Mouse (Mus musculus) spleen, postnatal 4 days (tissue): Measurements from ENCODE around the gene Olfr318.
"Not testable (repeated sequence)": the region's sequence is repeated elsewhere in the genome, so short reads cannot be mapped to it uniquely, and the experiment has no call there.

Experiments used
- DNase-seq, 2 experiments: peaks; one replicate each; pipeline ENCODE4 v3.0.0; 2022; ENCODE audit warnings: low spot score in 2 of 2

Olfr318 gene

DNA sequence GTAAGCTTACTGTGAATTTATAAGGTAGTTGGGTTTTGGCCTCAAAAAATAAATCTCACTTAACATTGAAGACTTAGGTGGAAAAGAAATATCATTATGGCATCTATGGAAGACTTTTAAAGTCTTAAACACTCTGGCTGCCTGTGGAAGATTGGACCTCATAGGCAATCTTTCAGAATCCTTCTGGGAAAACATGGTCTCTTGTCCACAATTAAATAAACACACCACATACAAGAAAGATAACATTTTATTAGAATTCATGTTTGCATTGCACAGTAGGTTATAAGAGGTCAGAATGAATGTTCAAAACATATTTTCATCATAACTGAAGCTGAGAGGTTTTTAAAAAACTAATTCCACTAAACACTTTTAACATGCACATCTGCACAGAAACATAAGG lies at the start of gene Olfr318:
Gene Olfr318, minus strand, starts transcription at position 101 of the 400 bp plus-strand sequence.
- no peak for DNase-seq

DNA sequence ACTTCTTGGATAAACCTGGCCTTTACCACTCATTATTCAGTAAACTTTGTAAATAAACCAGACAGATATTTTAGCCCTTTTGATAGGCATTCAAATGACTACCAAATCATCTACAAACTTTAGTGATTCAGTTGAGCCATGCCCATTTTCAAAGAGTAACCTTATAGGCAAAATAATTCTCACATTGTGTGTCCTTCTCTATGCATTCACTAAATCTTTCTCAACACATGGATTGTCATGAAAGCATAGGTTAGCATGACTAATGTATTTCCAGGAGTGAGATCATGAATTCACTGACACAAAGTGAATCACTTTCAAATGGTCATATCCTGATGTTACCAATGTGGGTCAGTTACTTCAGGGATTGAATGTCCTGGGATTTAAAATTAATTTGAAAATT lies 49.1 kb upstream of the Olfr318 start, which contains the start of gene Olfr315:
Gene Olfr315, plus strand, starts transcription at position 301 of the 400 bp plus-strand sequence.
- no peak for DNase-seq

- DNase-seq, result no peak
Measured at GRCm38 (mm10) chr11:58752434-58752833, 28.6 kb upstream of the Olfr318 start, which contains the start of gene Olfr316. Gene Olfr316, plus strand, starts transcription at chr11:58752734.

- not testable (repeated sequence) for DNase-seq
Measured at GRCm38 (mm10) chr11:58751096-58751495, 27.3 kb upstream of the Olfr318 start.

GRCm38 (mm10) chr11:58738792-58739262 lies 15.0 kb upstream of the Olfr318 start, which contains the start of gene Olfr317:
Gene Olfr317, minus strand, starts transcription at chr11:58739212.
- no peak for DNase-seq

DNA sequence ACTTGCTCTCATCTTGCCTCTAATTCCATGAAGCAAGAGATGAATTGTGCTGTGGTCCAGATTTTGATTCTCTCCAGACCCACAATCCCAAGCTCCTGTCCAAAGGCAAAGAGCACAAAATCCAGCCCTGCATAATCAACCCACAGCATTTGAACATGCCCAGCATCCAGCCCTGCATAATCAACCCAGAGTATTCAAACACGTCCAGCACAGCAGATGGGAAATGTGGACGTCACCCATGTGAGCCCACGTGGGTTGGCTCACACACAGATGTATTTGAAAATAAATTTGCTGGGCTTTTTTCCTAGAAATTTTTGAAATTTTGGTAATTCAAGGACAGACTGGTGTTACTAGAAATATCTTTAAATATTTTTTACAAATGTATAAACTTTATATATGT lies 9.6 kb upstream of the Olfr318 start:
- no peak for DNase-seq

- DNase-seq, result not testable (repeated sequence)
Measured at GRCm38 (mm10) chr11:58727896-58728650, 4.3 kb upstream of the Olfr318 start.

GRCm38 (mm10) chr11:58719701-58720100 lies 4.1 kb downstream of the Olfr318 start:
- DNase-seq, result no peak

DNA sequence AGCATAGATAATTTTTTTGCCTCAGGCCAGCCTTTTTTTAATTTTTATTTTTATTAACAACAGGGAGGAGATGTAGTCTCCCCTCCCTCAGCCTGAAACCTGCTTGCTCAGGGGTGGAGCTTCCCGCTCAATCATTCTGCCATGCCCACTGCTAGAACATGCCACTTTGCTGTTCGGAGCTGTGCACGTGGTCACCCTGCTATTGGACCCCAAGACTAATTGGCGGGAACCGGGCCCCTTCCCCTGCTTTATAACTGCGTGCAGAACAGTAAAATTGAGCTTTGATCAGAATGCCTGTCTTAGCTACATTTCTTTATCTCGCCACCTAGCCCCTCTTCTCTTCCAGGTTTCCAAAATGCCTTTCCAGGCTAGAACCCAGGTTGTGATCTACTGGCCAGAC lies 6.1 kb downstream of the Olfr318 start:
- not testable (repeated sequence) for DNase-seq

DNA sequence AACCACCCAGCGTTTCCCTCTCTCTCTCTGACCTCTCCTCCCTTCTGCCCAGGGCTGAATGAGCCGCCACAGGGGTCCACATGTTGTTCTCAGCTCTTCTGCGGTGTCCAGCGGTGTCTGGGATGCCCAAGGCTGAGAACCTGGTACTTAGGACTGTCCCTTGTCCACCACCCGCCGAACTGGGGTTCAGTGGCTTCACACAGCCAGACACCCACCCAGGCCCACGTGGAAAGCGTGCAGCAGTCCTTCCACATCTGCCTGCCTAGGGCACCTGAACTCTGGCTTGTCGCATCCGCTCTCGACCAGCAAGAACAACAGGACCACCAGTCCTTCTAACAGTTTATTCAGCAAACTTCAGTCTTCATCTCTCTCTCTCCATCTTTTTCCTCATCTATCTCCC lies 14.7 kb downstream of the Olfr318 start:
- DNase-seq, result no peak

DNA sequence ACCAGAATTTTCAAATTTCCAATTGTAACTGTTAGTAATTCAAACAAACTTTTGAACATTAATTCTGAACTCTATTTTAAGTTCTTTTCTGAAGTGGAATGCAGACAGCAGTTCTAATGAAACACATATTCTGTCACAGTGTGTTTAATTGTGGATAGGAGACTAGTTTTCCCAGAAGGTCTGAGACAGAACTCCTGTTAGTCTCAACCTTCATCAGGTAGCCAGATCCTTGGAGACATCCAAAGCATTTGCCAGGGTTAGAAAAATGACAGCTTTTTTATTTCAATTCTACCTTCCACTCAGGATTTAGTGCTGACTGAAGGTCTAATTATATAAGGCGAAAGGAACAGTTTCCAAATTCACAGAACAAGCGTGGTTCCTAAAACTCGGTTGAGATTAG lies 25.0 kb downstream of the Olfr318 start, which contains the start of gene Olfr319:
Gene Olfr319, plus strand, starts transcription at position 301 of the 400 bp plus-strand sequence.
- no peak for DNase-seq

- no peak for DNase-seq
Measured at GRCm38 (mm10) chr11:58680799-58681198, 43.0 kb downstream of the Olfr318 start, which contains the start of gene Olfr320. Gene Olfr320, plus strand, starts transcription at chr11:58681099.

- no peak for DNase-seq
Measured at GRCm38 (mm10) chr11:58671825-58672224, 52.0 kb downstream of the Olfr318 start.

- no peak for DNase-seq
Measured at GRCm38 (mm10) chr11:58669252-58669651, 54.6 kb downstream of the Olfr318 start.
